Mouse (Mus musculus) kidney, adult 2 months (tissue): ENCODE results near the gene Dld.

Experiments used
- CTCF ChIP-seq: fragments of 200-500 bp; conservative IDR thresholded peaks from 2 replicates; pipeline ENCODE4 v1.5.1; 2011; ENCODE audit warnings: low read depth, mild to moderate bottlenecking, control low read depth, low read length, moderate library complexity, mixed read lengths; ENCODE audit not compliant: insufficient read depth, insufficient read length
- POLR2A ChIP-seq: fragments of 200-500 bp; IDR thresholded peaks from one replicate; pipeline ENCODE4 v1.6.1; 2011; ENCODE audit warnings: low read depth, low read length, control low read depth

GRCm38 (mm10) chr12:31314310-31314709 lies 36.9 kb downstream of the Dld start:
- TF ChIP-seq CTCF (no peak), POLR2A (no peak)
